Mouse (Mus musculus): Measurements from ENCODE around the gene Myl3. TPM values are rescaled to one million over a fixed set of nuclear protein-coding genes. Genes with fewer than 3 reads are reported as not detected.

Gene Myl3
- polyA plus RNA-seq, 1 experiment: not detected

- Histone ChIP-seq H3K27me3 (ENCODE audit: control insufficient read depth) (peaks cover 72% of the 10 kb centered on the region), H3K36me3 (ENCODE audit: control insufficient read depth) (no peaks in the 10 kb centered on the region), H3K4me1 (ENCODE audit: control insufficient read depth) (peaks cover 2% of the 10 kb centered on the region; the same call in 1 of the 2 replicates), H3K4me3 (replicated peaks) (no peak overlapping the region), H3K9me3 (ENCODE audit: control insufficient read depth, low read length) (peaks cover 2% of the 10 kb centered on the region; the same call in 1 of the 2 replicates)
- TF ChIP-seq TAL1 (IDR thresholded peaks at IDR 0.05; ENCODE audit: low read length) (no peak), GATA1 (IDR thresholded peaks at IDR 0.05; ENCODE audit: low read length) (no peak)
These were observed 1.7 kb upstream of the Myl3 start for GRCm38 (mm10) chr9:110739961-110740360.

GRCm38 (mm10) chr9:110742295-110742950 is 762 bp downstream of the Myl3 start:
- no peak for TF ChIP-seq GATA1 (IDR thresholded peaks at IDR 0.05; ENCODE audit: low read length)
- TF ChIP-seq TAL1 (IDR thresholded peaks at IDR 0.05; ENCODE audit: low read length): no peak
- peaks cover 77% of the 10 kb centered on the region for H3K27me3 ChIP-seq (ENCODE audit: control insufficient read depth)
- H3K4me3 ChIP-seq (replicated peaks): peak overlapping the region; percentile 48
- no peaks in the 10 kb centered on the region for H3K36me3 ChIP-seq (ENCODE audit: control insufficient read depth)
- peaks cover 2% of the 10 kb centered on the region; the same call in 1 of the 2 replicates for H3K9me3 ChIP-seq (ENCODE audit: control insufficient read depth, low read length)
- H3K4me1 ChIP-seq (ENCODE audit: control insufficient read depth): peaks cover 2% of the 10 kb centered on the region; the same call in 1 of the 2 replicates

- H3K27me3 ChIP-seq (ENCODE audit: control insufficient read depth): peaks cover 77% of the 10 kb centered on the region
- peaks cover 2% of the 10 kb centered on the region; the same call in 1 of the 2 replicates for H3K4me1 ChIP-seq (ENCODE audit: control insufficient read depth)
- H3K36me3 ChIP-seq (ENCODE audit: control insufficient read depth): no peaks in the 10 kb centered on the region
- TF ChIP-seq GATA1 (IDR thresholded peaks at IDR 0.05; ENCODE audit: low read length) (no peak), TAL1 (IDR thresholded peaks at IDR 0.05; ENCODE audit: low read length) (no peak)
- peaks cover 2% of the 10 kb centered on the region; the same call in 1 of the 2 replicates for H3K9me3 ChIP-seq (ENCODE audit: control insufficient read depth, low read length)
- peak overlapping the region; percentile 48 for H3K4me3 ChIP-seq (replicated peaks)
These were observed 1.3 kb downstream of the Myl3 start for GRCm38 (mm10) chr9:110742951-110743455.

DNA sequence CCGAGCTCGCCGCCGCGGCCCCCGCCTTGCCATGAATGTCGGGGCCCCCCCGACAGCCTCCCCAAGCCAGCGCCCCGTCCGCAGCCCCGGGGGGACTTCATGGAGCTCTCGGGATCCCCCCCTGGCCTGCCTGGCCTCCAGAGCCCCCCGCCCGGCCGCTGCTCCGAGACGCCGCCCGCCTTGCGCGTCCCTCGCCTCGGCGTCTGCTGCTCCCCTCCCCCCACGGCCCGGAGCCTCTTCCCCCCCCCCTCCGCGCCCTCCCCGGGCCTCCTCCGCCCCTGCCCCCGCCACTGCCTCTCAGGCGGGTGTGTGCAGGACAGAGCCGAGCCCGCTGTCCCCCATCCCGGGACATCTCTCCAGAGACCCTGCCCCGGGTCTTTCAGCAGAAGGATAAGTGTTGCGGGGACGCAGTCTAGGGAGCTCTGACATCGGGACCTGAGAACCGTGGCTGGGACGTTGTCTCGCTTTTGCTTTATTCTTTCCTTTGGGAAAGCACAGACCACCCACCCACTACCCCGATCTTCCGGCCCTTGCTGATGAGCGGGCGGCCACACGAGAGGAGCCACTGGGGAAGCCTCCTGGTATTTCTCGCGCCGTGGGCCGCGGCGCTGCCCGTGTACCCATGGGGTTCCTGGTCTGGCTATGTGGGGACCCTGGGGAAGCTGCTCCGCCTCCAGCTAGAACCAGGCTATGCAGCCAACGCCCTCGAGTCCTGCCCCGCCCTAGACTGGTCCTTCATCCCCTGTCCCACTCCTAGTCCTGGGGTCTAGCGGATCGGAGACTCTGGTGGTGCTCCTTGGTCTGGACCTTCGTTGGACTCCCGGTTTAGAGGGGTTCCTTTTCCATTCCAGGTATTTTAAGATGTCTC is 2.0 kb downstream of the Myl3 start:
- Histone ChIP-seq H3K9me3 (ENCODE audit: control insufficient read depth, low read length) (peaks cover 2% of the 10 kb centered on the region; the same call in 1 of the 2 replicates), H3K4me3 (replicated peaks) (no peak overlapping the region), H3K36me3 (ENCODE audit: control insufficient read depth) (no peaks in the 10 kb centered on the region), H3K4me1 (ENCODE audit: control insufficient read depth) (peaks cover 2% of the 10 kb centered on the region; the same call in 1 of the 2 replicates), H3K27me3 (ENCODE audit: control insufficient read depth) (peaks cover 79% of the 10 kb centered on the region)
- TF ChIP-seq GATA1 (IDR thresholded peaks at IDR 0.05; ENCODE audit: low read length) (no peak), TAL1 (IDR thresholded peaks at IDR 0.05; ENCODE audit: low read length) (no peak)

DNA sequence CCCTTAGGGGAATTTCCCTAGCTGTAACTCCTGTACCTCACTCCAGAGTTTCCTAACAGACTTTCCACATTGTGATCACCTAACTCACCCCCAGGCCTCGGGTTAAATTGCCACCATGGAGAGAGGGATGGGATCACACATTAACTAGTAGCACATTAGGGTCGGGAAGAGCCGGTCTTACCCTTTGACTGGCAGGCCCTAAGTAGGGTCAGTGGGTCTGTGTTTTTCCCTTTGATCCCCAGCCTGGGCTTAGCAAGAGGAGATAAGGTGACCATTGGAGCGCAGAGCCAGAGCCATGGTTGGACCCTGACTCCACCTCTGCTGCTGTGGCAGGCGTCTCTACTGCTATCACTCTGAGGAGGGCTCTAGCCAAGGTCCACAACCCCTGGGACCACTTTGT is 4.1 kb downstream of the Myl3 start:
- no peak overlapping the region for H3K4me3 ChIP-seq (replicated peaks)
- H3K36me3 ChIP-seq (ENCODE audit: control insufficient read depth): no peaks in the 10 kb centered on the region
- H3K27me3 ChIP-seq (ENCODE audit: control insufficient read depth): peaks cover 62% of the 10 kb centered on the region
- H3K4me1 ChIP-seq (ENCODE audit: control insufficient read depth): peaks cover 4% of the 10 kb centered on the region
- peaks cover 2% of the 10 kb centered on the region; the same call in 1 of the 2 replicates for H3K9me3 ChIP-seq (ENCODE audit: control insufficient read depth, low read length)
- TF ChIP-seq TAL1 (IDR thresholded peaks at IDR 0.05; ENCODE audit: low read length) (no peak), GATA1 (IDR thresholded peaks at IDR 0.05; ENCODE audit: low read length) (no peak)

- Histone ChIP-seq H3K9me3 (ENCODE audit: control insufficient read depth, low read length) (peaks cover 2% of the 10 kb centered on the region; the same call in 1 of the 2 replicates), H3K27me3 (ENCODE audit: control insufficient read depth) (peaks cover 57% of the 10 kb centered on the region), H3K36me3 (ENCODE audit: control insufficient read depth) (no peaks in the 10 kb centered on the region), H3K4me1 (ENCODE audit: control insufficient read depth) (peaks cover 9% of the 10 kb centered on the region), H3K4me3 (replicated peaks) (no peak overlapping the region)
- TF ChIP-seq TAL1 (IDR thresholded peaks at IDR 0.05; ENCODE audit: low read length) (no peak), GATA1 (IDR thresholded peaks at IDR 0.05; ENCODE audit: low read length) (no peak)
These were observed 4.6 kb downstream of the Myl3 start for GRCm38 (mm10) chr9:110746238-110746637.

DNA sequence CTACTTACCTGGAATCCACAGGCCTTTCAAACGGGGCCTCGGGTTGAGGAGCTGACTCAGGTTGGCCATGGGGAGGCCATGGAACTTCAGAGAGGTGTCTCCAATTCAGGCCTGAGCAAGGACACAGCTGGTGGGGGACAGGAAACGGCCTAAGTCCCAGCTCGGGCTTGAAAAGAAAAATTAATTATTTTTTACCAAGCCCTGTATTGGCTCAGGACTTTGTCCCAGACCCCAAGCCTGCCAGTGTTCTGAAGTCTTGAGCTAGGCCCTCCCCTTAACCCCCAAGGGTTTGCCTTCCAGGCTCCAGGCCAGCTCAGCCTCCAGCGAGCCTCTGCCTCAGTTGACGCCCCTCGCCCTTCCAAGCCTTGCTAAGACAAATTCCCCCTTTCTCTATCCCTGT is 5.3 kb downstream of the Myl3 start, which contains the start of gene Pth1r:
TSS of gene Pth1r (minus strand) at position 185 of the 400 bp plus-strand sequence.
- H3K36me3 ChIP-seq (ENCODE audit: control insufficient read depth): no peaks in the 10 kb centered on the region
- peaks cover 2% of the 10 kb centered on the region; the same call in 1 of the 2 replicates for H3K9me3 ChIP-seq (ENCODE audit: control insufficient read depth, low read length)

GRCm38 (mm10) chr9:110748451-110748850 is 6.8 kb downstream of the Myl3 start:
- H3K36me3 ChIP-seq (ENCODE audit: control insufficient read depth): no peaks in the 10 kb centered on the region
- H3K4me3 ChIP-seq (replicated peaks): no peak overlapping the region
- peaks cover 28% of the 10 kb centered on the region for H3K4me1 ChIP-seq (ENCODE audit: control insufficient read depth)
- H3K27me3 ChIP-seq (ENCODE audit: control insufficient read depth): peaks cover 35% of the 10 kb centered on the region
- peaks cover 2% of the 10 kb centered on the region; the same call in 1 of the 2 replicates for H3K9me3 ChIP-seq (ENCODE audit: control insufficient read depth, low read length)
- TF ChIP-seq TAL1 (IDR thresholded peaks at IDR 0.05; ENCODE audit: low read length) (no peak), GATA1 (IDR thresholded peaks at IDR 0.05; ENCODE audit: low read length) (no peak)

More for the DNA sequence above, 5.3 kb downstream of the Myl3 start, which contains the start of gene Pth1r:
- no peak within 1 kb of the TSS for H3K4me3 ChIP-seq (replicated peaks)
- peaks cover 16% of the 10 kb centered on the region for H3K4me1 ChIP-seq (ENCODE audit: control insufficient read depth)
- no peak for TF ChIP-seq TAL1 (IDR thresholded peaks at IDR 0.05; ENCODE audit: low read length)
- no peak for TF ChIP-seq GATA1 (IDR thresholded peaks at IDR 0.05; ENCODE audit: low read length)
- H3K27me3 ChIP-seq (ENCODE audit: control insufficient read depth): peaks cover 50% of the 10 kb centered on the region
